Mouse (Mus musculus) heart, embryonic 16.5 days (tissue): ENCODE data around the gene Ddi2. TPM values are rescaled to one million over a fixed set of nuclear protein-coding genes. Genes with fewer than 3 reads are reported as not detected.
"Not testable (repeated sequence)": the region's sequence is repeated elsewhere in the genome, so short reads cannot be mapped to it uniquely, and the experiment has no call there.

Experiments
- ATAC-seq: fragments of 200-750 bp; cut with Nextera tagmentation; replicated peaks from 2 replicates; pipeline ENCODE4 v1.8.0; 2017; ENCODE audit warnings: moderate number of reproducible peaks; ENCODE audit not compliant: insufficient read depth, low FRiP score; ENCODE audit errors: extremely low read depth
- H3K27ac ChIP-seq: fragments of 300-500 bp; sonication (generic); 2 replicates; pipeline ENCODE4 v1.5.1; 2014; ENCODE audit warnings: mild to moderate bottlenecking, low read length, control low read depth, moderate library complexity
- H3K27me3 ChIP-seq: fragments of 300-500 bp; sonication (generic); 2 replicates; pipeline ENCODE4 v1.6.1; 2014; ENCODE audit warnings: low read length, mixed read lengths; ENCODE audit not compliant: control insufficient read depth, insufficient read depth
- H3K36me3 ChIP-seq: fragments of 300-500 bp; sonication (generic); 2 replicates; pipeline ENCODE4 v1.6.1; 2014; ENCODE audit not compliant: control insufficient read depth, insufficient read depth
- H3K4me1 ChIP-seq: fragments of 300-500 bp; sonication (generic); 2 replicates; pipeline ENCODE4 v1.6.1; 2014; ENCODE audit warnings: low read length, mixed read lengths; ENCODE audit not compliant: control insufficient read depth, insufficient read depth
- H3K4me2 ChIP-seq: fragments of 300-500 bp; sonication (generic); 2 replicates; pipeline ENCODE4 v1.6.1; 2014; ENCODE audit warnings: low read depth, mild to moderate bottlenecking, control low read depth, low read length
- H3K4me3 ChIP-seq: fragments of 300-500 bp; sonication (generic); 2 replicates; pipeline ENCODE4 v1.5.1; 2014; ENCODE audit warnings: mild to moderate bottlenecking, control low read depth, low read length
- H3K9ac ChIP-seq: fragments of 300-500 bp; sonication (generic); 2 replicates; pipeline ENCODE4 v1.6.1; 2014; ENCODE audit warnings: low read length, control low read depth
- H3K9me3 ChIP-seq: fragments of 300-500 bp; sonication (generic); replicated peaks from 2 replicates; pipeline ENCODE4 v1.6.1; 2016; ENCODE audit warnings: low read length; ENCODE audit not compliant: control insufficient read depth
- WGBS: fragments of 180-500 bp; shearing (Covaris S2); extraction: QIAGEN DNeasy Blood & Tissue Kit; methylation state at CpG from one replicate; pipeline ENCODE4 v1.1.7; 2014; 5-methylcytosine and 5-hydroxymethylcytosine counted together
- polyA plus RNA-seq: library from polyadenylated mRNA; unstranded; fragments of >200 nt; fragmentation: Nextera tagmentation; extraction: Ambion mirVana; gene quantifications from 2 replicates; pipeline ENCODE4 v1.2.1, GENCODE M21; 2015

Gene Ddi2
- 14.1 and 15.1 TPM in 2 replicates for polyA plus RNA-seq

GRCm38 (mm10) chr4:141722731-141723672 is at the start of gene Ddi2:
TSS of gene Ddi2 (minus strand) at chr4:141723419.
- Histone ChIP-seq H3K27me3 (no peaks in the 10 kb centered on the region), H3K36me3 (peaks cover 5% of the 10 kb centered on the region; the same call in 1 of the 2 replicates), H3K4me3 (peak within 1 kb of the TSS; percentile 99), H3K9me3 (no peaks in the 10 kb centered on the region; the same call in 1 of the 2 replicates), H3K9ac (peak within 1 kb of the TSS; percentile 99), H3K4me1 (peaks cover 26% of the 10 kb centered on the region), H3K27ac (peak within 1 kb of the TSS; percentile 97), H3K4me2 (peak within 1 kb of the TSS; percentile 92)
- under 1% methylated on average over 105 of the region's 105 CpGs for WGBS
- peak; percentile 88 for ATAC-seq

GRCm38 (mm10) chr4:141773019-141773418 is 49.8 kb upstream of the Ddi2 start:
- not testable (repeated sequence) for ATAC-seq, H3K9ac ChIP-seq, H3K4me3 ChIP-seq, H3K4me2 ChIP-seq, H3K27me3 ChIP-seq, H3K27ac ChIP-seq, H3K9me3 ChIP-seq
- H3K36me3 ChIP-seq, result peaks cover 56% of the 10 kb centered on the region
- WGBS, result 84% methylated on average over 4 of the region's 4 CpGs
- peaks cover 16% of the 10 kb centered on the region for H3K4me1 ChIP-seq

GRCm38 (mm10) chr4:141771823-141772222 is 48.6 kb upstream of the Ddi2 start:
- 84% methylated on average over 8 of the region's 8 CpGs for WGBS

GRCm38 (mm10) chr4:141769501-141770160 is 46.4 kb upstream of the Ddi2 start:
- peaks cover 46% of the 10 kb centered on the region for H3K36me3 ChIP-seq
- 48% methylated on average over 8 of the region's 8 CpGs for WGBS

More at GRCm38 (mm10) chr4:141771823-141772222, 48.6 kb upstream of the Ddi2 start:
- H3K36me3 ChIP-seq, result peaks cover 56% of the 10 kb centered on the region
- no peak overlapping the region for H3K4me2 ChIP-seq
- H3K9me3 ChIP-seq, result no peaks in the 10 kb centered on the region
- H3K9ac ChIP-seq, result no peak overlapping the region
- no peak for ATAC-seq
- H3K4me3 ChIP-seq, result no peak overlapping the region
- H3K27me3 ChIP-seq, result no peaks in the 10 kb centered on the region
- no peak overlapping the region for H3K27ac ChIP-seq
- peaks cover 28% of the 10 kb centered on the region for H3K4me1 ChIP-seq

GRCm38 (mm10) chr4:141767353-141768036 is 44.3 kb upstream of the Ddi2 start:
- Histone ChIP-seq H3K4me2 (peak overlapping the region; percentile 51), H3K27me3 (no peaks in the 10 kb centered on the region), H3K9ac (peak overlapping the region; percentile 61), H3K27ac (peak overlapping the region; percentile 97), H3K9me3 (no peaks in the 10 kb centered on the region), H3K4me3 (peak overlapping the region; percentile 9), H3K36me3 (peaks cover 46% of the 10 kb centered on the region), H3K4me1 (peaks cover 37% of the 10 kb centered on the region)
- peak; percentile 92 for ATAC-seq
- 39% methylated on average over 19 of the region's 19 CpGs for WGBS

More at GRCm38 (mm10) chr4:141769501-141770160, 46.4 kb upstream of the Ddi2 start:
- no peak for ATAC-seq
- Histone ChIP-seq H3K9me3 (no peaks in the 10 kb centered on the region), H3K27ac (peak overlapping the region; percentile 53; the same call in 1 of the 2 replicates), H3K4me3 (no peak overlapping the region), H3K27me3 (no peaks in the 10 kb centered on the region), H3K4me2 (no peak overlapping the region), H3K9ac (no peak overlapping the region), H3K4me1 (peaks cover 37% of the 10 kb centered on the region)

- 14% methylated on average over 19 of the region's 19 CpGs for WGBS
- H3K9ac ChIP-seq, result peak overlapping the region; percentile 61
- peaks cover 37% of the 10 kb centered on the region for H3K4me1 ChIP-seq
- peak overlapping the region; percentile 9 for H3K4me3 ChIP-seq
- peak overlapping the region; percentile 51 for H3K4me2 ChIP-seq
- H3K9me3 ChIP-seq, result no peaks in the 10 kb centered on the region
- ATAC-seq, result peak; percentile 23
- H3K27ac ChIP-seq, result peak overlapping the region; percentile 97
- H3K27me3 ChIP-seq, result no peaks in the 10 kb centered on the region
- H3K36me3 ChIP-seq, result peaks cover 49% of the 10 kb centered on the region
Measured at GRCm38 (mm10) chr4:141766668-141767352, 43.6 kb upstream of the Ddi2 start.

- WGBS, result 53% methylated on average over 8 of the region's 8 CpGs
- Histone ChIP-seq H3K4me1 (peaks cover 37% of the 10 kb centered on the region), H3K9ac (peak overlapping the region; percentile 61), H3K27ac (peak overlapping the region; percentile 97), H3K27me3 (no peaks in the 10 kb centered on the region), H3K9me3 (no peaks in the 10 kb centered on the region), H3K4me2 (peak overlapping the region; percentile 51), H3K36me3 (peaks cover 53% of the 10 kb centered on the region), H3K4me3 (0 out of 2 replicates have a peak overlapping the region, but pooled peaks have one; percentile 9)
- no peak for ATAC-seq
Measured at GRCm38 (mm10) chr4:141766316-141766667, 43.1 kb upstream of the Ddi2 start.

- WGBS, result 91% methylated on average over 3 of the region's 3 CpGs
- no peak overlapping the region for H3K27ac ChIP-seq
- H3K36me3 ChIP-seq, result peaks cover 43% of the 10 kb centered on the region
- no peaks in the 10 kb centered on the region for H3K27me3 ChIP-seq
- H3K9me3 ChIP-seq, result no peaks in the 10 kb centered on the region
- no peak for ATAC-seq
- H3K9ac ChIP-seq, result no peak overlapping the region
- H3K4me3 ChIP-seq, result no peak overlapping the region
- H3K4me1 ChIP-seq, result peaks cover 32% of the 10 kb centered on the region
- no peak overlapping the region for H3K4me2 ChIP-seq
Measured at GRCm38 (mm10) chr4:141765008-141765407, 41.8 kb upstream of the Ddi2 start.
